Mouse (Mus musculus): Measurements from ENCODE around the gene Rdh9. TPM values are rescaled to one million over a fixed set of nuclear protein-coding genes. Genes with fewer than 3 reads are reported as not detected.

Gene Rdh9
- total RNA-seq (2023): 0.80 TPM

GRCm38 (mm10) chr10:127776011-127776410 is at the start of gene Rdh9:
Gene Rdh9, plus strand, starts transcription at chr10:127776386.

GRCm38 (mm10) chr10:127739083-127739660 is 37.0 kb upstream of the Rdh9 start, which contains the start of gene Zbtb39:
Gene Zbtb39, plus strand, starts transcription at chr10:127739538.

GRCm38 (mm10) chr10:127751548-127751947 is 24.6 kb upstream of the Rdh9 start, which contains the start of gene Gpr182:
Gene Gpr182, minus strand, starts transcription at chr10:127751732.

GRCm38 (mm10) chr10:127759181-127760110 is 16.7 kb upstream of the Rdh9 start, which contains the start of the genes Rdh1 and Rdh16f1:
Gene Rdh1, plus strand, starts transcription at chr10:127759721.
Gene Rdh16f1, plus strand, starts transcription at chr10:127759787.

GRCm38 (mm10) chr10:127800891-127801290 is 24.7 kb downstream of the Rdh9 start, which contains the start of gene Rdh16:
Gene Rdh16, plus strand, starts transcription at chr10:127801152.

Other genes starting within 250 kb of the Rdh9 start
- gene Nxph4, start 241.8 kb upstream of the Rdh9 start, total RNA-seq (2023): not detected
- 9.4 TPM for gene Lrp1, start 155.2 kb upstream of the Rdh9 start, total RNA-seq (2023)
- 196 TPM for gene Stat6, start 133.4 kb upstream of the Rdh9 start, total RNA-seq (2023)
- 7.1 TPM for gene Nemp1, start 109.5 kb upstream of the Rdh9 start, total RNA-seq (2023)
- 48.2 TPM for gene Nab2, start 107.8 kb upstream of the Rdh9 start, total RNA-seq (2023)
- 0.33 TPM for gene Myo1a, start 71.2 kb upstream of the Rdh9 start, total RNA-seq (2023)
- gene Tac2, start 51.9 kb upstream of the Rdh9 start, total RNA-seq (2023): not detected
- 10.6 TPM for gene Zbtb39, start 36.8 kb upstream of the Rdh9 start, total RNA-seq (2023)
- 0.41 TPM for gene Gpr182, start 24.7 kb upstream of the Rdh9 start, total RNA-seq (2023)
- gene Rdh1, start 16.7 kb upstream of the Rdh9 start, total RNA-seq (2023): 0.18 TPM
- gene Rdh16f1, start 16.6 kb upstream of the Rdh9 start, total RNA-seq (2023): not detected
- not detected for gene Rdh16, start 24.8 kb downstream of the Rdh9 start, total RNA-seq (2023)
- not detected for gene Rdh19, start 73.5 kb downstream of the Rdh9 start, total RNA-seq (2023)
- not detected for gene Rdh16f2, start 90.1 kb downstream of the Rdh9 start, total RNA-seq (2023)
- gene Rdh7, start 112.4 kb downstream of the Rdh9 start, total RNA-seq (2023): not detected
- not detected for gene Sdr9c7, start 122.1 kb downstream of the Rdh9 start, total RNA-seq (2023)
- gene Hsd17b6, start 231.2 kb downstream of the Rdh9 start, total RNA-seq (2023): not detected
- 13.9 TPM for gene Prim1, start 238.8 kb downstream of the Rdh9 start, total RNA-seq (2023)